In the genomic region with DNA sequence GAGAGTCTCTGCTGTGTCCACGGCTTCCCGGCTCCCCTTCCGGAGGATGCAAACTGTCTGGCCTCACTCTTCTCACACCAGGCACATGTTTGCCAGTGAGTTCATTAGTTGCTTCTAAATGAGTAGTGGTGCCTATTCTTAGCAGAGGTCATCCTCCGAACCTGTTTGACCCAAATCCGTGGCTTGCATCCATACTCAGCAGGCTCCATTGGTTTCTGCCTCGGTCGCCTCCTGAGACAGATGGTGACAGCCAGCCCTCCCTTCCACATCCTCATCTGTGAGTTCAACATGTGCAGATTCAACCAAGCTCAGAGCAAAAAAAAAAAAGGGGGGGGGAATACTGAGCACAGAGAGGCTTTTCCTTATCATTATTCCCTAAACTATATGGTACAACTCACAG, we compare ENCODE assay signal across 25 mouse cellular contexts.
"Had no signal": no experiment of that assay in that cellular context is flagged by ENCODE, and none has a peak within 500 bp of the region (broad histone marks: within the 10 kb centered on the region; RNA-seq: fewer than 3 reads in every experiment).

No protein-coding gene starts in this region.

- H3K27me3 ChIP-seq: heart, embryonic 13.5 days; heart, embryonic 15.5 days; hindbrain, embryonic 13.5 days; hindbrain, embryonic 15.5 days; kidney, embryonic 15.5 days; limb, embryonic 12.5 days had no signal

- H3K9ac ChIP-seq: heart, embryonic 13.5 days; heart, embryonic 15.5 days; hindbrain, embryonic 13.5 days; hindbrain, embryonic 15.5 days; kidney, embryonic 15.5 days; limb, embryonic 12.5 days had no signal

- ATAC-seq: hindbrain, postnatal 0 days; intestine, embryonic 16.5 days had no signal

- H3K9me3 ChIP-seq: heart, embryonic 10.5 days; heart, embryonic 13.5 days; heart, embryonic 15.5 days; hindbrain, embryonic 13.5 days; hindbrain, embryonic 15.5 days; kidney, embryonic 15.5 days; limb, embryonic 10.5 days; limb, embryonic 12.5 days had no signal

- H3K27ac ChIP-seq: heart, embryonic 10.5 days; heart, embryonic 13.5 days; heart, embryonic 15.5 days; hindbrain, embryonic 13.5 days; hindbrain, embryonic 15.5 days; hindbrain, postnatal 0 days; kidney, embryonic 15.5 days; kidney, postnatal 0 days; layer of hippocampus, adult 2 months; left cerebral cortex, adult 2 months; limb, embryonic 10.5 days; limb, embryonic 12.5 days had no signal

- H3K36me3 ChIP-seq: heart, embryonic 10.5 days; heart, embryonic 13.5 days; heart, embryonic 15.5 days; hindbrain, embryonic 13.5 days; hindbrain, embryonic 15.5 days; kidney, embryonic 15.5 days; limb, embryonic 10.5 days; limb, embryonic 12.5 days had no signal

- H3K4me1 ChIP-seq: heart, embryonic 10.5 days; heart, embryonic 13.5 days; heart, embryonic 15.5 days; hindbrain, embryonic 13.5 days; hindbrain, embryonic 15.5 days; kidney, embryonic 15.5 days; limb, embryonic 10.5 days; limb, embryonic 12.5 days had no signal

- H3K4me2 ChIP-seq: heart, embryonic 13.5 days; heart, embryonic 15.5 days; hindbrain, embryonic 13.5 days; hindbrain, embryonic 15.5 days; kidney, embryonic 15.5 days; limb, embryonic 12.5 days; liver, embryonic 11.5 days had no signal

- H3K4me3 ChIP-seq: heart, embryonic 10.5 days; heart, embryonic 13.5 days; heart, embryonic 15.5 days; hindbrain, embryonic 13.5 days; hindbrain, embryonic 15.5 days; kidney, embryonic 15.5 days; layer of hippocampus, adult 2 months; left cerebral cortex, adult 2 months; limb, embryonic 10.5 days; limb, embryonic 12.5 days had no signal

- DNase-seq: gastrocnemius, postnatal 14 days; gastrocnemius, postnatal 36 days; heart, adult 18-20 months; heart, postnatal 14 days; heart, postnatal 36 days; kidney, adult 11 months; kidney, adult 2 months; kidney, adult 9 months; kidney, postnatal 25 days; kidney, postnatal 4 days; liver had no signal
